Mouse (Mus musculus): ENCODE results near the gene Cep57l1.

- TF ChIP-seq CTCF (IDR thresholded peaks at IDR 0.05; ENCODE audit: low read depth) = no peak
- no peak for TF ChIP-seq EP300 (IDR thresholded peaks at IDR 0.05; ENCODE audit: low read depth)
Measured at GRCm38 (mm10) chr10:41819307-41819706, 9.6 kb upstream of the Cep57l1 start.

All from liver, embryonic 14.5 days (tissue).